Mouse (Mus musculus): ENCODE results near the gene Zfp764. TPM values are rescaled to one million over a fixed set of nuclear protein-coding genes. Genes with fewer than 3 reads are reported as not detected.

The Zfp764 gene
- total RNA-seq, 2 experiments from 2014 or later: 8.9 to 15.1 TPM

Other genes with a start within 250 kb of the Zfp764 start
- gene Cd2bp2, start 210.8 kb downstream of the Zfp764 start, total RNA-seq (2014; fragmentation: Nextera tagmentation): 21.1 and 44.7 TPM in 2 replicates
- 44.1 and 58.2 TPM in 2 replicates for gene Cd2bp2, start 210.8 kb downstream of the Zfp764 start, total RNA-seq (2017)
- gene Tbc1d10b, start 198.4 kb downstream of the Zfp764 start, total RNA-seq (2014; fragmentation: Nextera tagmentation): 27.0 and 33.2 TPM in 2 replicates
- 26.2 and 35.0 TPM in 2 replicates for gene Tbc1d10b, start 198.4 kb downstream of the Zfp764 start, total RNA-seq (2017)
- 9.1 and 25.5 TPM in 2 replicates for gene Mylpf, start 197.9 kb downstream of the Zfp764 start, total RNA-seq (2014; fragmentation: Nextera tagmentation)
- 1.2 and 4.3 TPM in 2 replicates for gene Mylpf, start 197.9 kb downstream of the Zfp764 start, total RNA-seq (2017)
- 6.0 and 18.7 TPM in 2 replicates for gene Zfp553, start 173.8 kb downstream of the Zfp764 start, total RNA-seq (2014; fragmentation: Nextera tagmentation)
- 11.4 and 12.0 TPM in 2 replicates for gene Zfp553, start 173.8 kb downstream of the Zfp764 start, total RNA-seq (2017)
- gene Sept1, start 173.7 kb downstream of the Zfp764 start, total RNA-seq (2014; fragmentation: Nextera tagmentation): 17.1 and 23.3 TPM in 2 replicates
- 29.1 and 33.3 TPM in 2 replicates for gene Sept1, start 173.7 kb downstream of the Zfp764 start, total RNA-seq (2017)
- gene Zfp771, start 162.5 kb downstream of the Zfp764 start, total RNA-seq (2014; fragmentation: Nextera tagmentation): 4.9 and 7.8 TPM in 2 replicates
- 5.9 and 10.6 TPM in 2 replicates for gene Zfp771, start 162.5 kb downstream of the Zfp764 start, total RNA-seq (2017)
- gene Dctpp1, start 146.1 kb downstream of the Zfp764 start, total RNA-seq (2014; fragmentation: Nextera tagmentation): 99.5 and 126 TPM in 2 replicates
- gene Dctpp1, start 146.1 kb downstream of the Zfp764 start, total RNA-seq (2017): 68.9 and 72.0 TPM in 2 replicates
- gene Sephs2, start 132.8 kb downstream of the Zfp764 start, total RNA-seq (2014; fragmentation: Nextera tagmentation): 63.0 and 70.4 TPM in 2 replicates
- gene Sephs2, start 132.8 kb downstream of the Zfp764 start, total RNA-seq (2017): 158 and 176 TPM in 2 replicates
- 57.2 and 65.5 TPM in 2 replicates for gene Itgal, start 110.6 kb downstream of the Zfp764 start, total RNA-seq (2014; fragmentation: Nextera tagmentation)
- gene Itgal, start 110.6 kb downstream of the Zfp764 start, total RNA-seq (2017): 22.4 and 27.1 TPM in 2 replicates
- 3.7 and 9.6 TPM in 2 replicates for gene Zfp768, start 61.2 kb downstream of the Zfp764 start, total RNA-seq (2014; fragmentation: Nextera tagmentation)
- gene Zfp768, start 61.2 kb downstream of the Zfp764 start, total RNA-seq (2017): 5.5 and 6.2 TPM in 2 replicates
- gene Zfp747, start 30.8 kb downstream of the Zfp764 start, total RNA-seq (2014; fragmentation: Nextera tagmentation): 1.8 and 4.4 TPM in 2 replicates
- gene Zfp747, start 30.8 kb downstream of the Zfp764 start, total RNA-seq (2017): 6.2 and 13.4 TPM in 2 replicates
- gene 9130019O22Rik, start 19.7 kb downstream of the Zfp764 start, total RNA-seq (2014; fragmentation: Nextera tagmentation): 2.7 and 3.7 TPM in 2 replicates
- gene 9130019O22Rik, start 19.7 kb downstream of the Zfp764 start, total RNA-seq (2017): 4.1 and 5.5 TPM in 2 replicates
- gene E430018J23Rik, start 13.2 kb downstream of the Zfp764 start, total RNA-seq (2014; fragmentation: Nextera tagmentation): 2.5 TPM in 1 of 2 replicates, not detected in the other
- 4.2 and 8.9 TPM in 2 replicates for gene E430018J23Rik, start 13.2 kb downstream of the Zfp764 start, total RNA-seq (2017)
- 13.5 and 17.6 TPM in 2 replicates for gene Zfp688, start 15.2 kb upstream of the Zfp764 start, total RNA-seq (2014; fragmentation: Nextera tagmentation)
- gene Zfp688, start 15.2 kb upstream of the Zfp764 start, total RNA-seq (2017): 7.1 and 12.5 TPM in 2 replicates
- gene Zfp689, start 42.3 kb upstream of the Zfp764 start, total RNA-seq (2014; fragmentation: Nextera tagmentation): 0.70 and 3.9 TPM in 2 replicates
- gene Zfp689, start 42.3 kb upstream of the Zfp764 start, total RNA-seq (2017): 2.7 and 3.6 TPM in 2 replicates
- 96.7 and 115 TPM in 2 replicates for gene Prr14, start 52.8 kb upstream of the Zfp764 start, total RNA-seq (2014; fragmentation: Nextera tagmentation)
- 23.8 and 29.0 TPM in 2 replicates for gene Prr14, start 52.8 kb upstream of the Zfp764 start, total RNA-seq (2017)
- 87.1 and 132 TPM in 2 replicates for gene Fbrs, start 72.4 kb upstream of the Zfp764 start, total RNA-seq (2014; fragmentation: Nextera tagmentation)
- 21.9 and 28.5 TPM in 2 replicates for gene Fbrs, start 72.4 kb upstream of the Zfp764 start, total RNA-seq (2017)
- gene Srcap, start 105.2 kb upstream of the Zfp764 start, total RNA-seq (2014; fragmentation: Nextera tagmentation): 139 and 145 TPM in 2 replicates
- 20.9 and 22.9 TPM in 2 replicates for gene Srcap, start 105.2 kb upstream of the Zfp764 start, total RNA-seq (2017)
- 25.2 and 31.5 TPM in 2 replicates for gene Gm42715, start 112.8 kb upstream of the Zfp764 start, total RNA-seq (2014; fragmentation: Nextera tagmentation)
- 5.7 and 6.4 TPM in 2 replicates for gene Gm42715, start 112.8 kb upstream of the Zfp764 start, total RNA-seq (2017)
- 8.1 TPM in 1 of 2 replicates, not detected in the other for gene Tmem265, start 154.6 kb upstream of the Zfp764 start, total RNA-seq (2014; fragmentation: Nextera tagmentation)
- 0.99 and 2.9 TPM in 2 replicates for gene Tmem265, start 154.6 kb upstream of the Zfp764 start, total RNA-seq (2017)
- gene Phkg2, start 166.5 kb upstream of the Zfp764 start, total RNA-seq (2014; fragmentation: Nextera tagmentation): 57.0 and 72.0 TPM in 2 replicates
- 27.4 and 31.7 TPM in 2 replicates for gene Phkg2, start 166.5 kb upstream of the Zfp764 start, total RNA-seq (2017)
- 0.37 and 0.77 TPM in 2 replicates for gene Ccdc189, start 181.8 kb upstream of the Zfp764 start, total RNA-seq (2014; fragmentation: Nextera tagmentation)
- 1.6 and 3.9 TPM in 2 replicates for gene Ccdc189, start 181.8 kb upstream of the Zfp764 start, total RNA-seq (2017)
- 25.0 and 48.1 TPM in 2 replicates for gene Rnf40, start 181.9 kb upstream of the Zfp764 start, total RNA-seq (2014; fragmentation: Nextera tagmentation)
- gene Rnf40, start 181.9 kb upstream of the Zfp764 start, total RNA-seq (2017): 35.3 and 42.8 TPM in 2 replicates
- gene Zfp629, start 209.0 kb upstream of the Zfp764 start, total RNA-seq (2014; fragmentation: Nextera tagmentation): 12.9 and 18.9 TPM in 2 replicates
- 8.2 and 12.6 TPM in 2 replicates for gene Zfp629, start 209.0 kb upstream of the Zfp764 start, total RNA-seq (2017)

Measured in granulocyte monocyte progenitor cell, adult 5-6 weeks (primary cell).